Mouse (Mus musculus) kidney, postnatal 0 days (tissue): Measurements from ENCODE around the gene Bpgm. TPM values are rescaled to one million over a fixed set of nuclear protein-coding genes. Genes with fewer than 3 reads are reported as not detected.
A peak's percentile ranks its signal among the peaks of the same experiment; 100 is the strongest.

ENCODE experiments used
- ATAC-seq: fragments of 200-750 bp; cut with Nextera tagmentation; replicated peaks from 2 replicates; pipeline ENCODE4 v1.8.0; 2017; ENCODE audit warnings: low read depth, moderate number of reproducible peaks, moderate TSS enrichment, moderate library complexity; ENCODE audit not compliant: low FRiP score
- DNase-seq: peaks from one replicate; pipeline ENCODE4 v3.0.0-alpha.2; 2016; ENCODE audit warnings: low spot score
- H3K27ac ChIP-seq: fragments of 300-500 bp; sonication (generic); 2 replicates; pipeline ENCODE4 v1.5.1; 2014; ENCODE audit warnings: mild to moderate bottlenecking
- H3K27me3 ChIP-seq: fragments of 300-500 bp; sonication (generic); 2 replicates; pipeline ENCODE4 v1.6.1; 2014; ENCODE audit warnings: low read length, mixed read lengths; ENCODE audit not compliant: insufficient read depth
- H3K36me3 ChIP-seq: fragments of 300-500 bp; sonication (generic); 2 replicates; pipeline ENCODE4 v1.6.1; 2014; ENCODE audit warnings: low read length, mixed read lengths; ENCODE audit not compliant: insufficient read depth
- H3K4me1 ChIP-seq: fragments of 300-500 bp; sonication (generic); replicated peaks from 2 replicates; pipeline ENCODE4 v1.6.1; 2014; ENCODE audit warnings: antibody characterized with exemption, low read length, mixed read lengths; ENCODE audit not compliant: insufficient read depth
- H3K4me2 ChIP-seq: fragments of 300-500 bp; sonication (generic); 2 replicates; pipeline ENCODE4 v1.6.1; 2014; ENCODE audit warnings: mild to moderate bottlenecking, low read length, moderate library complexity, mixed read lengths
- H3K4me3 ChIP-seq: fragments of 300-500 bp; sonication (generic); replicated peaks from 2 replicates; pipeline ENCODE4 v1.5.1; 2014; ENCODE audit warnings: low read depth, low read length
- H3K9ac ChIP-seq: fragments of 300-500 bp; sonication (generic); 2 replicates; pipeline ENCODE4 v1.6.1; 2014; ENCODE audit warnings: low read depth, low read length
- H3K9me3 ChIP-seq: fragments of 300-500 bp; sonication (generic); replicated peaks from 2 replicates; pipeline ENCODE4 v1.6.1; 2016; ENCODE audit warnings: low read length, inconsistent platforms, mixed read lengths
- CTCF ChIP-seq: IDR thresholded peaks from 2 replicates; pipeline ENCODE4 v1.5.1; 2016; ENCODE audit warnings: antibody characterized with exemption, low read depth, mild to moderate bottlenecking, moderate library complexity
- WGBS: fragments of 180-500 bp; shearing (Covaris S2); extraction: QIAGEN DNeasy Blood & Tissue Kit; methylation state at CpG from one replicate; pipeline ENCODE4 v1.1.7; 2014; 5-methylcytosine and 5-hydroxymethylcytosine counted together
- polyA plus RNA-seq: library from polyadenylated mRNA; unstranded; fragments of >200 nt; fragmentation: Nextera tagmentation; extraction: Ambion mirVana; gene quantifications from 2 replicates; pipeline ENCODE4 v1.2.1, GENCODE M21; 2015

Bpgm gene
- polyA plus RNA-seq, 1 experiment from 2014 or later = 38.7 TPM

- H3K9me3 ChIP-seq = no peaks in the 10 kb centered on the region
- no peaks in the 10 kb centered on the region for H3K36me3 ChIP-seq
- no peak overlapping the region for H3K4me2 ChIP-seq
- no peak overlapping the region for H3K4me3 ChIP-seq
- H3K27me3 ChIP-seq = no peaks in the 10 kb centered on the region
- no peak overlapping the region for H3K9ac ChIP-seq
- no peak for TF ChIP-seq CTCF
- no peak overlapping the region for H3K27ac ChIP-seq
- no peak for ATAC-seq
- peak; percentile 25 for DNase-seq
- H3K4me1 ChIP-seq = no peaks in the 10 kb centered on the region
- WGBS = 37% methylated on average over 7 of the region's 7 CpGs
Measured at GRCm38 (mm10) chr6:34452963-34453770, 22.8 kb upstream of the Bpgm start.

GRCm38 (mm10) chr6:34459456-34459855, 16.6 kb upstream of the Bpgm start:
- Histone ChIP-seq H3K36me3 (no peaks in the 10 kb centered on the region), H3K9ac (no peak overlapping the region), H3K4me2 (no peak overlapping the region), H3K27ac (no peak overlapping the region), H3K9me3 (no peaks in the 10 kb centered on the region), H3K4me3 (no peak overlapping the region), H3K4me1 (no peaks in the 10 kb centered on the region), H3K27me3 (no peaks in the 10 kb centered on the region)
- DNase-seq (no peak), ATAC-seq (no peak)
- no peak for TF ChIP-seq CTCF

GRCm38 (mm10) chr6:34460651-34461050, 15.4 kb upstream of the Bpgm start:
- H3K36me3 ChIP-seq = no peaks in the 10 kb centered on the region
- no peak for TF ChIP-seq CTCF
- H3K27ac ChIP-seq = no peak overlapping the region
- H3K4me1 ChIP-seq = no peaks in the 10 kb centered on the region
- no peak overlapping the region for H3K4me3 ChIP-seq
- no peaks in the 10 kb centered on the region for H3K27me3 ChIP-seq
- 58% methylated on average over 4 of the region's 4 CpGs for WGBS
- ATAC-seq (no peak), DNase-seq (no peak)
- no peaks in the 10 kb centered on the region for H3K9me3 ChIP-seq
- no peak overlapping the region for H3K9ac ChIP-seq
- H3K4me2 ChIP-seq = no peak overlapping the region

- 77% methylated on average over 4 of the region's 4 CpGs for WGBS
- Histone ChIP-seq H3K27me3 (no peaks in the 10 kb centered on the region), H3K27ac (no peak overlapping the region), H3K4me1 (no peaks in the 10 kb centered on the region), H3K4me2 (no peak overlapping the region), H3K4me3 (no peak overlapping the region), H3K9ac (no peak overlapping the region), H3K9me3 (no peaks in the 10 kb centered on the region), H3K36me3 (no peaks in the 10 kb centered on the region)
- TF ChIP-seq CTCF = no peak
- DNase-seq = no peak
- ATAC-seq = no peak
Measured at GRCm38 (mm10) chr6:34463582-34463981, 12.4 kb upstream of the Bpgm start.

- no peak for TF ChIP-seq CTCF
- Histone ChIP-seq H3K9me3 (no peaks in the 10 kb centered on the region), H3K4me1 (no peaks in the 10 kb centered on the region), H3K4me2 (no peak overlapping the region), H3K36me3 (no peaks in the 10 kb centered on the region), H3K4me3 (no peak overlapping the region), H3K9ac (no peak overlapping the region), H3K27ac (no peak overlapping the region), H3K27me3 (no peaks in the 10 kb centered on the region)
- ATAC-seq = no peak
- DNase-seq = no peak
- 60% methylated on average over 12 of the region's 12 CpGs for WGBS
Measured at GRCm38 (mm10) chr6:34471434-34472110, 4.4 kb upstream of the Bpgm start.

GRCm38 (mm10) chr6:34473346-34473745, 2.7 kb upstream of the Bpgm start:
- no peak overlapping the region for H3K4me2 ChIP-seq
- DNase-seq (no peak), ATAC-seq (no peak)
- H3K4me1 ChIP-seq = 0 out of 2 replicates have a peak, but pooled peaks cover 4% of the 10 kb centered on the region
- H3K27me3 ChIP-seq = no peaks in the 10 kb centered on the region
- WGBS = 89% methylated on average over 1 of the region's 1 CpGs
- H3K36me3 ChIP-seq = no peaks in the 10 kb centered on the region
- TF ChIP-seq CTCF = no peak
- H3K9ac ChIP-seq = no peak overlapping the region
- no peaks in the 10 kb centered on the region for H3K9me3 ChIP-seq
- no peak overlapping the region for H3K4me3 ChIP-seq
- H3K27ac ChIP-seq = no peak overlapping the region
